Mouse (Mus musculus) limb, embryonic 14.5 days (tissue): Measurements from ENCODE around the gene Meioc. TPM values are rescaled to one million over a fixed set of nuclear protein-coding genes. Genes with fewer than 3 reads are reported as not detected.

ENCODE experiments used
- ATAC-seq: fragments of 200-750 bp; cut with Nextera tagmentation; 2 replicates; pipeline ENCODE4 v1.8.0; 2017; ENCODE audit warnings: low read depth, moderate number of reproducible peaks, moderate TSS enrichment; ENCODE audit not compliant: low FRiP score
- DNase-seq: peaks from one replicate; pipeline ENCODE4 v3.0.0-alpha.2; 2015; ENCODE audit warnings: low spot score
- H3K27ac ChIP-seq: fragments of 300-500 bp; sonication (generic); replicated peaks from 2 replicates; pipeline ENCODE4 v1.5.1; 2014; ENCODE audit warnings: low read depth, mild to moderate bottlenecking, low read length, moderate library complexity, mixed read lengths
- H3K27me3 ChIP-seq: fragments of 300-500 bp; sonication (generic); 2 replicates; pipeline ENCODE4 v1.6.1; 2014; ENCODE audit warnings: low read length, mixed read lengths; ENCODE audit not compliant: control insufficient read depth, insufficient read depth
- H3K36me3 ChIP-seq: fragments of 300-500 bp; sonication (generic); 2 replicates; pipeline ENCODE4 v1.6.1; 2014; ENCODE audit warnings: mild to moderate bottlenecking, low read length, moderate library complexity, mixed read lengths; ENCODE audit not compliant: control insufficient read depth, insufficient read depth
- H3K4me1 ChIP-seq: fragments of 300-500 bp; sonication (generic); 2 replicates; pipeline ENCODE4 v1.6.1; 2014; ENCODE audit warnings: antibody characterized with exemption, low read length, mixed read lengths; ENCODE audit not compliant: control insufficient read depth, insufficient read depth
- H3K4me2 ChIP-seq: fragments of 300-500 bp; sonication (generic); replicated peaks from 2 replicates; pipeline ENCODE4 v1.6.1; 2014; ENCODE audit warnings: low read depth, mild to moderate bottlenecking, low read length, moderate library complexity; ENCODE audit not compliant: severe bottlenecking
- H3K4me3 ChIP-seq: fragments of 300-500 bp; sonication (generic); replicated peaks from 2 replicates; pipeline ENCODE4 v1.5.1; 2014; ENCODE audit warnings: low read length
- H3K9ac ChIP-seq: fragments of 300-500 bp; sonication (generic); 2 replicates; pipeline ENCODE4 v1.6.1; 2014; ENCODE audit warnings: mild to moderate bottlenecking, low read depth, low read length, moderate library complexity; ENCODE audit not compliant: severe bottlenecking
- H3K9me3 ChIP-seq: fragments of 300-500 bp; sonication (generic); 2 replicates; pipeline ENCODE4 v1.6.1; 2016; ENCODE audit warnings: low read length; ENCODE audit not compliant: control insufficient read depth
- POLR2A ChIP-seq: fragments of 200-500 bp; IDR thresholded peaks from 2 replicates; pipeline ENCODE4 v1.8.0; 2012; ENCODE audit warnings: inconsistent platforms, mild to moderate bottlenecking, moderate library complexity, borderline replicate concordance; ENCODE audit not compliant: insufficient read depth, insufficient read length; ENCODE audit errors: extremely low read depth
- WGBS: fragments of 180-500 bp; shearing (Covaris S2); extraction: QIAGEN DNeasy Blood & Tissue Kit; methylation state at CpG from one replicate; pipeline ENCODE4 v1.1.7; 2014; 5-methylcytosine and 5-hydroxymethylcytosine counted together
- polyA plus RNA-seq, 2 experiments: library from polyadenylated mRNA; depleted of rRNA in 1 of 2; stranded (reverse) in 1 of 2; unstranded in 1 of 2; fragments of >200 nt; fragmentation: Nextera tagmentation in 1 of 2; extraction: Ambion mirVana in 1 of 2; gene quantifications; 2 replicates each; pipeline versions ENCODE4 v1.2.1 to v1.2.3; 2012 to 2014

The Meioc gene
- polyA plus RNA-seq, 2 experiments, result 0.68 to 0.91 TPM

DNA sequence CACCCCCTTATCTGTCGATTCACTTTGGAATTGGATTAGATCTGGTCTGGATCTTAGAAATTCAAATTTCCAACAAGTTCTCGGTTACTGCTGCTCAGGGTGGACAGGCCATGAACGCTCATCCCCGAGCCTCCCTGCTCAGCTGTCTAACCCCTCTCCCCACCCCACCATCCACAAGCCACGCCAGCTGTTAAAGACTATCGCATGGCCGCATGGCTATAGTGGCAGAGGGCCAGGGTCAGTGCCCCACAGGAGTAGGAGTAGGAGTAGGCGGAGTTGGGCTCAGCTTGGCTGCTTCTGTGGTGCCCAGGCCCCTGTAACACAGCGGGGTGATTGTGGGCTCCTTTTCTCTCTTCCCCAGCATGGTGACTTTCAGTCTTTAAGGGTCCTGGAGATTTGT, 35.0 kb upstream of the Meioc start:
- Histone ChIP-seq H3K4me3 (no peak overlapping the region), H3K4me2 (no peak overlapping the region), H3K4me1 (peaks cover 60% of the 10 kb centered on the region), H3K27ac (no peak overlapping the region), H3K36me3 (no peaks in the 10 kb centered on the region), H3K27me3 (no peaks in the 10 kb centered on the region), H3K9ac (no peak overlapping the region), H3K9me3 (no peaks in the 10 kb centered on the region)
- TF ChIP-seq POLR2A, result no peak
- 66% methylated on average over 9 of the region's 9 CpGs for WGBS
- DNase-seq (no peak), ATAC-seq (no peak)

DNA sequence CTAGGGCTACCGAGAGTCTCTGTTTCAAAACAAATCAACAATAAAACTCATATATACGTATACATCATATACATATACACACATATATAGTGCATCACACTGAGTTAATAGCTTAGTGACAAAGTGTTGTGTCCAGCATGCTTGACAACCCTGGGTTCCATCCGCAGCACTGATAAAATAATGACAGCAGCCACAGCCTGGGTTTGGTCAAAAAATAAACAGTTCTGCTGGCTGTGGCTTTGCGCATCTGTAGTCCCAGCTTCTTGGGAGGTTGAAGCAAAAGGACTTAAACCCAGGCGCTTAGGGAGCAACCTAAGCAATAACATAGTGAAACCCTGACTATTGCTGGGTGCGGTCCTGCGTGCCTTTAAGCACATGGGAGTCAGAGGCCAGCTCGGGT, 34.1 kb upstream of the Meioc start:
- DNase-seq, result no peak
- ATAC-seq, result no peak
- Histone ChIP-seq H3K9me3 (no peaks in the 10 kb centered on the region), H3K27ac (no peak overlapping the region), H3K9ac (no peak overlapping the region), H3K4me3 (no peak overlapping the region), H3K4me1 (peaks cover 54% of the 10 kb centered on the region), H3K36me3 (no peaks in the 10 kb centered on the region), H3K27me3 (no peaks in the 10 kb centered on the region), H3K4me2 (no peak overlapping the region)
- 59% methylated on average over 8 of the region's 8 CpGs for WGBS
- no peak for TF ChIP-seq POLR2A

DNA sequence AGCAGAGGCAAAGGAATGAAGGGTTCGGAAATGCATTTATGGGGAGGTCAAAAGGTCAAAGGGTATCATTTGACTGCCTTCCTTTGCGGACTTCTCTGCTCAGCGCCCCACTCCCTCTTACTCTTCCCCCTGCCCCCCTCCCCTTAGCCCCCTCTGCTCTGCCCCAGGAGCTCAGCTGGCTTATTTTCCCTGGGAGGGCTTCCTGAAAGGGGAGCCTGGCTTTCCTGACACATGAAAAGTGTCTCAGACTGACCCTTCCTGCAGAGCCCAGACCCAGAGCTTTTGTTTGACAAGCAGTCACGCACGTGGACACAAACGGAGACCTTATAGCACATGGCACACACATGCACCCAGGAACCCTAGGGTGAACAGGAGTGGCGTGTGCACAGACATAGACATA, 32.8 kb upstream of the Meioc start:
- Histone ChIP-seq H3K9ac (no peak overlapping the region; the same call in 1 of the 2 replicates), H3K4me2 (no peak overlapping the region), H3K9me3 (no peaks in the 10 kb centered on the region), H3K27me3 (no peaks in the 10 kb centered on the region), H3K4me1 (peaks cover 41% of the 10 kb centered on the region), H3K27ac (no peak overlapping the region; the same call in 1 of the 2 replicates), H3K4me3 (no peak overlapping the region), H3K36me3 (no peaks in the 10 kb centered on the region)
- TF ChIP-seq POLR2A, result no peak
- DNase-seq (no peak), ATAC-seq (no peak; the same call in 1 of the 2 replicates)
- 21% methylated on average over 6 of the region's 7 CpGs for WGBS

DNA sequence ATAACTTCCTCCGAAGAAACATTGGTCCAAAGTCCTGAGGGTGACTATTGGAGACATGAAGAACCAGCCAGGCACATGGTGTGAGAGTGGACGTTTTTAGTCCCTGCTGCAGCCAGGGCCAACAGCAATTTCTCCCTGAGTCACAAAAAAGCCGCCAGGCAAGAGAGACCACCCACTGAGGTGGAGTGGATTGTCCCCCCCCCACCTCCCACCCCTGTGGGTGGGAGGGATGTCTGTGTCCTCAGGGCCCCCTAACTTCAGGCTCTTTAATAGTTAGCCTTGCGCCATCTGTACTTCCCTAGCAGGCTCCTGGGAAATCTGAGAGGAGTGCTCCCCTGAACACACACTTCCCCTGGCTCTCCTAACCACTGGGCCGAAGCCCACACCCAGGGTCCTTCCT, 32.3 kb upstream of the Meioc start:
- TF ChIP-seq POLR2A, result no peak
- no peak overlapping the region for H3K9ac ChIP-seq
- no peaks in the 10 kb centered on the region for H3K27me3 ChIP-seq
- no peaks in the 10 kb centered on the region for H3K9me3 ChIP-seq
- no peak overlapping the region; the same call in 1 of the 2 replicates for H3K27ac ChIP-seq
- no peak for DNase-seq
- no peak; the same call in 1 of the 2 replicates for ATAC-seq
- H3K4me1 ChIP-seq, result peaks cover 41% of the 10 kb centered on the region
- no peak overlapping the region for H3K4me3 ChIP-seq
- H3K4me2 ChIP-seq, result no peak overlapping the region
- no peaks in the 10 kb centered on the region for H3K36me3 ChIP-seq
- WGBS, result 15% methylated on average over 5 of the region's 5 CpGs

DNA sequence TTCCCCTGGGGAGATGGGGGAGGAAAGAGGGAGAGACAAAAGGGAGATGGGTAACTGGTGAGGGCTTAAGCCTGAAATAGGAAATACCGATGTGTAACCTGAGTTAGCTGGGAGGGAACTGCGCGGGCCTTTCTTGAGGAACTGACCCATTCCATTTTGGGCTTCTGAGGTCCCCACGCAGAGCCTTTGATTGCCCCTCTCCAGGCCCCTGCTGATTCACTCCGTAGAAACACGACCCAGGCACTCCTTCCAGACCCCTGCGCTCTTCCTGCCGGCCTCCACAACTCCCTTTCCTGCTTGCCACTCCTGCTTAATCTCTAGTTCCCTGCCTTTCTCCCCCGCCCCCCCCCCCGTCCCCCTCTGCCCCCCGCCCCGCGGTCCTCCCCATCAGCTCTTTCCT, 30.8 kb upstream of the Meioc start:
- Histone ChIP-seq H3K9ac (no peak overlapping the region), H3K36me3 (no peaks in the 10 kb centered on the region), H3K9me3 (no peaks in the 10 kb centered on the region), H3K27ac (peak overlapping the region; percentile 82), H3K27me3 (no peaks in the 10 kb centered on the region), H3K4me2 (peak overlapping the region; percentile 44), H3K4me3 (no peak overlapping the region), H3K4me1 (peaks cover 52% of the 10 kb centered on the region)
- ATAC-seq, result no peak
- DNase-seq, result no peak
- WGBS, result 10% methylated on average over 12 of the region's 13 CpGs
- TF ChIP-seq POLR2A, result no peak

DNA sequence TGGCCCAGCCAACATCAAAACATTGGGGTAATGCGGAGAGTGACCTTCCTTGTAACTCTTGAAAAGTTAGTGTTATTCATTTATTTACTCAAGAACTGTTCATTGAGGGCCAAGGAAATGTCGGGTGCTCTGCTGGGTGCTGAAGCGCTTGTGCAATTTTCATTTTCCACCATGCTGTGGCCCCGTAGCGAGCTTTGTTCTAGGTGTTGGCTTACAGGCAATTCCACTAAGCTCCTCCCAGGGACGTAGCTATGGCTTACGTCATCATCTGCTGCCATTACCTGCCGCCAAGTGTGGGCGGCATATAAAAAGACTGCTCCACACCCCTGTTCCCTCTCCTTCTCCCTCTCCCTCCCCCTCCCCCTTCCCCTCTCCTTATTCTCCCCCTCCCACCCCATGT, 30.1 kb upstream of the Meioc start:
- Histone ChIP-seq H3K4me2 (peak overlapping the region; percentile 44), H3K9ac (no peak overlapping the region), H3K9me3 (no peaks in the 10 kb centered on the region), H3K27me3 (no peaks in the 10 kb centered on the region), H3K36me3 (no peaks in the 10 kb centered on the region), H3K4me3 (0 out of 2 replicates have a peak overlapping the region, but pooled peaks have one; percentile 7), H3K27ac (peak overlapping the region; percentile 82), H3K4me1 (peaks cover 59% of the 10 kb centered on the region)
- DNase-seq (peak; percentile 79), ATAC-seq (no peak)
- TF ChIP-seq POLR2A, result no peak
- 17% methylated on average over 9 of the region's 9 CpGs for WGBS
